Mouse (Mus musculus) forebrain, postnatal 0 days (tissue): ENCODE measurements at regions not wholly inside any gene's neighbourhood (a gene's known extent, or its start where the extent isn't known, plus 50 kb on each side); places are given as distances from the start of the nearest gene placed in this dataset.
A peak's percentile ranks its signal among the peaks of the same experiment; 100 is the strongest.

ENCODE experiments used
- ATAC-seq: fragments of 200-750 bp; cut with Nextera tagmentation; 2 replicates; pipeline ENCODE4 v1.8.0; 2017; ENCODE audit warnings: mild to moderate bottlenecking, moderate library complexity
- DNase-seq: peaks from one replicate; pipeline ENCODE4 v3.0.0-alpha.2; 2015
- H3K27ac ChIP-seq: fragments of 300-500 bp; sonication (generic); 2 replicates; pipeline ENCODE4 v1.5.1; 2014; ENCODE audit warnings: low read depth, mild to moderate bottlenecking, antibody characterized with exemption, low read length, moderate library complexity, mixed read lengths
- H3K27me3 ChIP-seq: fragments of 300-500 bp; sonication (generic); 2 replicates; pipeline ENCODE4 v1.6.1; 2014; ENCODE audit warnings: mild to moderate bottlenecking, low read length, mixed read lengths; ENCODE audit not compliant: insufficient read depth
- H3K36me3 ChIP-seq: fragments of 300-500 bp; sonication (generic); 2 replicates; pipeline ENCODE4 v1.6.1; 2014; ENCODE audit warnings: mild to moderate bottlenecking, moderate library complexity; ENCODE audit not compliant: insufficient read depth
- H3K4me1 ChIP-seq: fragments of 300-500 bp; sonication (generic); 2 replicates; pipeline ENCODE4 v1.6.1; 2014; ENCODE audit warnings: antibody characterized with exemption; ENCODE audit not compliant: insufficient read depth
- H3K4me2 ChIP-seq: fragments of 300-500 bp; sonication (generic); 2 replicates; pipeline ENCODE4 v1.6.1; 2014; ENCODE audit warnings: low read depth, mild to moderate bottlenecking, moderate library complexity
- H3K4me3 ChIP-seq: fragments of 300-500 bp; sonication (generic); 2 replicates; pipeline ENCODE4 v1.5.1; 2014; ENCODE audit warnings: low read depth, low read length, mixed read lengths
- H3K9ac ChIP-seq: fragments of 300-500 bp; sonication (generic); 2 replicates; pipeline ENCODE4 v1.6.1; 2014; ENCODE audit warnings: mild to moderate bottlenecking
- H3K9me3 ChIP-seq: fragments of 300-500 bp; sonication (generic); 2 replicates; pipeline ENCODE4 v1.6.1; 2016; ENCODE audit warnings: low read length
- CTCF ChIP-seq: sonication (generic); IDR thresholded peaks from 2 replicates; pipeline ENCODE4 v1.5.1; 2016; ENCODE audit warnings: antibody characterized with exemption, control low read depth, low read depth
- WGBS: fragments of 180-500 bp; shearing (Covaris S2); extraction: QIAGEN DNeasy Blood & Tissue Kit; methylation state at CpG from one replicate; pipeline ENCODE4 v1.1.7; 2014; 5-methylcytosine and 5-hydroxymethylcytosine counted together

GRCm38 (mm10) chr11:21478191-21478590, 93.8 kb upstream of the Wdpcp start:
- H3K27ac ChIP-seq, result no peak overlapping the region
- no peak overlapping the region for H3K4me2 ChIP-seq
- H3K4me1 ChIP-seq, result no peaks in the 10 kb centered on the region
- no peak overlapping the region for H3K4me3 ChIP-seq
- TF ChIP-seq CTCF, result no peak
- no peaks in the 10 kb centered on the region for H3K27me3 ChIP-seq
- H3K9me3 ChIP-seq, result no peaks in the 10 kb centered on the region
- 0 out of 2 replicates have a peak, but pooled peaks have one; percentile 27 for ATAC-seq
- H3K36me3 ChIP-seq, result no peaks in the 10 kb centered on the region
- peak; percentile 10 for DNase-seq
- H3K9ac ChIP-seq, result no peak overlapping the region

GRCm38 (mm10) chr11:21470711-21471110, 99.7 kb upstream of the Ugp2 start:
- Histone ChIP-seq H3K4me1 (no peaks in the 10 kb centered on the region), H3K9ac (no peak overlapping the region), H3K9me3 (no peaks in the 10 kb centered on the region), H3K4me2 (no peak overlapping the region), H3K4me3 (no peak overlapping the region), H3K36me3 (no peaks in the 10 kb centered on the region), H3K27me3 (no peaks in the 10 kb centered on the region), H3K27ac (no peak overlapping the region)
- ATAC-seq, result no peak
- TF ChIP-seq CTCF, result no peak
- no peak for DNase-seq
- WGBS, result 67% methylated on average over 4 of the region's 4 CpGs

- ATAC-seq, result no peak
- no peak for TF ChIP-seq CTCF
Observed at GRCm38 (mm10) chr11:21468465-21468864, 97.5 kb upstream of the Ugp2 start.

DNA sequence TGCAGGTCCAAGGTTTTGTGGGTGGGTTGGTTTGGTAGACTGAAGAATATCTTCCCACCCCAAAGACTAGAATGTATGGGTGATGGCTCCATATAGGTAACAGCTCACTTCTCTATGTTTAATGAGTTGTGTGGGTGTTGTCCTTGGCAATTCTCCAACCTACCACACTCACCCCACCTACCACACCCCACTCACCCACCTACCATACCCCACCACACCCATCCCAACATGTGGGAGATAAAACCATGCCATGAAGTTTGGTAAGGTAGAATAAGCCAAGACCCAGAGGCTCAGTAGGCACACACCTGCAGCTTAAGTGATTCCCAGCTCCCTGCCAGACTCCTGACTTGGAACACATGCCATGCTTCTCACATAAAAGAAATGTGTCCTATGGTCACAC, 89.0 kb upstream of the Ugp2 start:
- no peaks in the 10 kb centered on the region for H3K36me3 ChIP-seq
- no peaks in the 10 kb centered on the region for H3K27me3 ChIP-seq
- no peak overlapping the region for H3K27ac ChIP-seq
- no peak overlapping the region for H3K9ac ChIP-seq
- ATAC-seq, result no peak
- TF ChIP-seq CTCF, result no peak
- no peaks in the 10 kb centered on the region for H3K9me3 ChIP-seq
- H3K4me3 ChIP-seq, result no peak overlapping the region
- no peak for DNase-seq
- no peak overlapping the region for H3K4me2 ChIP-seq
- no peaks in the 10 kb centered on the region for H3K4me1 ChIP-seq

More at GRCm38 (mm10) chr11:21468465-21468864, 97.5 kb upstream of the Ugp2 start:
- H3K4me1 ChIP-seq, result no peaks in the 10 kb centered on the region
- no peaks in the 10 kb centered on the region for H3K36me3 ChIP-seq
- H3K27me3 ChIP-seq, result no peaks in the 10 kb centered on the region
- no peak overlapping the region for H3K27ac ChIP-seq
- no peak overlapping the region for H3K4me2 ChIP-seq
- no peak for DNase-seq
- H3K4me3 ChIP-seq, result no peak overlapping the region
- H3K9me3 ChIP-seq, result no peaks in the 10 kb centered on the region
- H3K9ac ChIP-seq, result no peak overlapping the region

- DNase-seq (peak; percentile 67), ATAC-seq (peak; percentile 68; the same call in 1 of the 2 replicates)
- Histone ChIP-seq H3K9me3 (no peaks in the 10 kb centered on the region), H3K27ac (no peak overlapping the region), H3K4me1 (no peaks in the 10 kb centered on the region), H3K9ac (no peak overlapping the region), H3K4me3 (no peak overlapping the region), H3K27me3 (no peaks in the 10 kb centered on the region), H3K36me3 (no peaks in the 10 kb centered on the region), H3K4me2 (no peak overlapping the region)
- 76% methylated on average over 3 of the region's 4 CpGs for WGBS
- peak; percentile 59 for TF ChIP-seq CTCF
Observed at GRCm38 (mm10) chr11:21453308-21454106, 82.5 kb upstream of the Ugp2 start.

DNA sequence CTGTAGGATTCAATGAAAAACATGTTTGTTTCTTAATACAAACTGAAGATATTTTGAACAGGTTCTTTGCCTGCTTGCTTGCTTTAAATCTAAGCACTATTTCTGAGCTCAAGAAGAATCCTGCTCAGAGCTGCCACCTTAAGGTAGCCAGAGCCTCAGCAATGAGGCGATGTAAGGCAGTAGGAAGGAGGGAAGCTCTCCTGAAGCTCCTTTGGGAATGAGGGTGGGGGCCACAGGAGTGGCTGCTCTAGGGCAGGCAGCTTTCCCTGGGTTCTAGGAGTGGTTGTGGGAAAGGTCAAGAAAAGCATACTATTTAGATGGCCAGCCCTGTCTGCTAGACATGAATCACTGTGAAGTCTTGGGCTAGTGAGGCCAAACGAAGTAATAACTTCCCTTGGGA, 62.7 kb upstream of the Ugp2 start:
- Histone ChIP-seq H3K9me3 (no peaks in the 10 kb centered on the region), H3K4me1 (no peaks in the 10 kb centered on the region), H3K27me3 (no peaks in the 10 kb centered on the region), H3K9ac (no peak overlapping the region), H3K4me3 (no peak overlapping the region), H3K4me2 (no peak overlapping the region), H3K27ac (no peak overlapping the region), H3K36me3 (no peaks in the 10 kb centered on the region)
- peak; percentile 69 for ATAC-seq
- 50% methylated on average over 2 of the region's 2 CpGs for WGBS
- TF ChIP-seq CTCF, result peak; percentile 71
- peak; percentile 54 for DNase-seq

- H3K4me1 ChIP-seq, result no peaks in the 10 kb centered on the region; the same call in 1 of the 2 replicates
- no peak for DNase-seq
- no peaks in the 10 kb centered on the region for H3K9me3 ChIP-seq
- ATAC-seq, result no peak
- H3K4me3 ChIP-seq, result no peak overlapping the region
- H3K4me2 ChIP-seq, result no peak overlapping the region
- no peak overlapping the region for H3K27ac ChIP-seq
- H3K9ac ChIP-seq, result no peak overlapping the region
- H3K27me3 ChIP-seq, result no peaks in the 10 kb centered on the region
- 35% methylated on average over 1 of the region's 1 CpGs for WGBS
- TF ChIP-seq CTCF, result no peak
- no peaks in the 10 kb centered on the region for H3K36me3 ChIP-seq
Observed at GRCm38 (mm10) chr11:21430021-21430420, 59.0 kb upstream of the Ugp2 start.
